Mouse (Mus musculus): ENCODE results near the gene Ralbp1. TPM values are rescaled to one million over a fixed set of nuclear protein-coding genes. Genes with fewer than 3 reads are reported as not detected.

The Ralbp1 gene
- polyA plus RNA-seq, 1 experiment = 36.0 TPM

DNA sequence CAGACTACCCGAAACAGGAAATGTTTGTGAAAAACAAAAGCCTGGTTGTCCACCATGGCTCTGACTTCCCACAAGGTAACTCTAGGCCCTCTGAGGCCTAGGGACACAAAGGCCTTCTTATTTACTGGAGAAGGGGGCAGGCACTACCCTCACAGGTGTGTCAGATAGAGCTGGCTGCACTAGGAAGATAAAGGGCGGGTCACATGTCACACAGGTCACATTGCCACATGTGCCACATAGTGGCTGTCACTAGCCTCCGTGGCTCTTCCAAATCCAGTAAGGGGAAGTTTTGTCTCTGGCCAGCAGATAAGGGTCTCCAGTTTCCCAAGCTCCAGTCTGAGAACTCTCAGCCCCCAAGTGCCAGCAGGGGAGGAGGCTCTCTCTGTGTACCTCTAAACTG is 33.6 kb upstream of the Ralbp1 start:
- Histone ChIP-seq H3K4me1 (ENCODE audit: control insufficient read depth, insufficient read depth, low read length) (no peaks in the 10 kb centered on the region), H3K4me3 (ENCODE audit: insufficient read depth, low read length) (no peak overlapping the region), H3K27ac (ENCODE audit: insufficient read depth, low read length) (no peak overlapping the region)
- TF ChIP-seq POLR2A (IDR thresholded peaks at IDR 0.05; ENCODE audit: low read depth, low read length) (no peak), CTCF (IDR thresholded peaks at IDR 0.05; ENCODE audit: borderline replicate concordance, insufficient read depth, low read length) (no peak)

GRCm38 (mm10) chr17:65916135-65916668 is 30.6 kb upstream of the Ralbp1 start:
- TF ChIP-seq POLR2A (IDR thresholded peaks at IDR 0.05; ENCODE audit: low read depth, low read length) (no peak), CTCF (IDR thresholded peaks at IDR 0.05; ENCODE audit: borderline replicate concordance, insufficient read depth, low read length) (no peak)
- H3K4me3 ChIP-seq (ENCODE audit: insufficient read depth, low read length) = no peak overlapping the region
- H3K4me1 ChIP-seq (ENCODE audit: control insufficient read depth, insufficient read depth, low read length) = no peaks in the 10 kb centered on the region
- peak overlapping the region; percentile 67 for H3K27ac ChIP-seq (ENCODE audit: insufficient read depth, low read length)

GRCm38 (mm10) chr17:65914083-65914482 is 28.5 kb upstream of the Ralbp1 start:
- H3K4me3 ChIP-seq (ENCODE audit: insufficient read depth, low read length) = no peak overlapping the region
- TF ChIP-seq CTCF (IDR thresholded peaks at IDR 0.05; ENCODE audit: borderline replicate concordance, insufficient read depth, low read length) = no peak
- TF ChIP-seq POLR2A (IDR thresholded peaks at IDR 0.05; ENCODE audit: low read depth, low read length) = no peak
- H3K4me1 ChIP-seq (ENCODE audit: control insufficient read depth, insufficient read depth, low read length) = no peaks in the 10 kb centered on the region
- no peak overlapping the region for H3K27ac ChIP-seq (ENCODE audit: insufficient read depth, low read length)

DNA sequence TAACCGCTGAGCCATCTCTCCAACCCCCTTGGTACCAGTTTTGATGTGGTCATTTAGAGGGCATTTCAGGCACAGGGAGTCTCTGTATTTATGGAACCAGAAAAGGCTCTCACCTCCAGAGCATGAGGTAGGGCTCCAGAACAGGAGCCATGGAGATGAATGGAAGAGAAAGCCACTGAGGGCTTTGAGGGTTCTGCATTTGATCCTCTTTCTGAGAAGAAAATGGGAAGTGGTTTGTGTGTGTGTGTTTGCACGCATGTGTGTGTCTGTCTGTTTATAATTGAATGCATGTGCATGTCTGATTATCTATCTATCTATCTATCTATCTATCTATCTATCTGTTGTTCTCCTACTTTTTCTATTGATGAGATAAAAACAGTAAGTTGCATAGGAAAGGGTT is 26.6 kb upstream of the Ralbp1 start:
- Histone ChIP-seq H3K27ac (ENCODE audit: insufficient read depth, low read length) (no peak overlapping the region), H3K4me1 (ENCODE audit: control insufficient read depth, insufficient read depth, low read length) (no peaks in the 10 kb centered on the region), H3K4me3 (ENCODE audit: insufficient read depth, low read length) (no peak overlapping the region)
- TF ChIP-seq CTCF (IDR thresholded peaks at IDR 0.05; ENCODE audit: borderline replicate concordance, insufficient read depth, low read length) = no peak
- no peak for TF ChIP-seq POLR2A (IDR thresholded peaks at IDR 0.05; ENCODE audit: low read depth, low read length)

DNA sequence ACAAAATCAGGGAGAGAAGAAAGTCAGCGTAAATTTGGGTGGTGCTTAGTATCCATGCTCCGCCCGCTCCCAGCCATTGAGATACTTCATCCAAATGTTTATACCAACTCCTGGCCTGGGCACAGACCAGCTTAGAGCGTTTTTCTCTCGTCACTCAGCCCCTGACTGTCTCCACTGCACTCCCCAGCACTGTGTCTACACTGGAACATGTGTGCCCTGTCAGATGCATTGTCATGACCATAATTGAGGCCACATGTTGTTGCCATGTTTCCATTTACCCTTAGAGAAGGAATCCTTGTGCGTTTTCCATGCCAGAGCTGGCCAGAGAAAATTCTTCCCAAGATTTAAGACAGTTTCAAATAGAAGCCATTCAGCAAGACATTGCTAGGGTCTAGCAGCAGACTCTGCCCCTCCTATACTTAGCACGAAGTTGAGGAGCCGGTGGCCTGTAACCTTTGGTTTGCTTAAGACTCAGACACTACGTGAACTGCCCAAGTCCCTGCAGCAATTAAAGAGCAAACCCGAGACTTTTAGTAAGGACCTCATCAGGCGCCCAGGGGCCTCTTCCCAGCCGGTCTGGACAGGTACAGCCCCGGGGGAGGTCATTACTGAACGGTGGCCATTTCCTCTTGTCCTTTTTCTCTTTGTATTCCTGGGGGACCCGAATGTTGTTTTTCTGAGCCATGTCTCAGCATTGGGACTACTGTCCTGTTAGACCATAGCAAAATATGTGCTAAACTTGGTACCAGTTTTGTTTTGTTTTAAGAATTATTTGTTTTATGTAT is 25.9 kb upstream of the Ralbp1 start:
- no peak overlapping the region for H3K27ac ChIP-seq (ENCODE audit: insufficient read depth, low read length)
- TF ChIP-seq POLR2A (IDR thresholded peaks at IDR 0.05; ENCODE audit: low read depth, low read length) (no peak), CTCF (IDR thresholded peaks at IDR 0.05; ENCODE audit: borderline replicate concordance, insufficient read depth, low read length) (no peak)
- no peak overlapping the region for H3K4me3 ChIP-seq (ENCODE audit: insufficient read depth, low read length)
- H3K4me1 ChIP-seq (ENCODE audit: control insufficient read depth, insufficient read depth, low read length) = no peaks in the 10 kb centered on the region

- Histone ChIP-seq H3K4me3 (ENCODE audit: insufficient read depth, low read length) (no peak overlapping the region), H3K27ac (ENCODE audit: insufficient read depth, low read length) (no peak overlapping the region), H3K4me1 (ENCODE audit: control insufficient read depth, insufficient read depth, low read length) (no peaks in the 10 kb centered on the region)
- TF ChIP-seq POLR2A (IDR thresholded peaks at IDR 0.05; ENCODE audit: low read depth, low read length) (no peak), CTCF (IDR thresholded peaks at IDR 0.05; ENCODE audit: borderline replicate concordance, insufficient read depth, low read length) (no peak)
These were observed 22.7 kb upstream of the Ralbp1 start for GRCm38 (mm10) chr17:65908270-65908669.

- Histone ChIP-seq H3K4me3 (ENCODE audit: insufficient read depth, low read length) (no peak overlapping the region), H3K27ac (ENCODE audit: insufficient read depth, low read length) (no peak overlapping the region), H3K4me1 (ENCODE audit: control insufficient read depth, insufficient read depth, low read length) (no peaks in the 10 kb centered on the region)
- TF ChIP-seq CTCF (IDR thresholded peaks at IDR 0.05; ENCODE audit: borderline replicate concordance, insufficient read depth, low read length) (no peak), POLR2A (IDR thresholded peaks at IDR 0.05; ENCODE audit: low read depth, low read length) (no peak)
These were observed 21.4 kb upstream of the Ralbp1 start for GRCm38 (mm10) chr17:65906895-65907401.

DNA sequence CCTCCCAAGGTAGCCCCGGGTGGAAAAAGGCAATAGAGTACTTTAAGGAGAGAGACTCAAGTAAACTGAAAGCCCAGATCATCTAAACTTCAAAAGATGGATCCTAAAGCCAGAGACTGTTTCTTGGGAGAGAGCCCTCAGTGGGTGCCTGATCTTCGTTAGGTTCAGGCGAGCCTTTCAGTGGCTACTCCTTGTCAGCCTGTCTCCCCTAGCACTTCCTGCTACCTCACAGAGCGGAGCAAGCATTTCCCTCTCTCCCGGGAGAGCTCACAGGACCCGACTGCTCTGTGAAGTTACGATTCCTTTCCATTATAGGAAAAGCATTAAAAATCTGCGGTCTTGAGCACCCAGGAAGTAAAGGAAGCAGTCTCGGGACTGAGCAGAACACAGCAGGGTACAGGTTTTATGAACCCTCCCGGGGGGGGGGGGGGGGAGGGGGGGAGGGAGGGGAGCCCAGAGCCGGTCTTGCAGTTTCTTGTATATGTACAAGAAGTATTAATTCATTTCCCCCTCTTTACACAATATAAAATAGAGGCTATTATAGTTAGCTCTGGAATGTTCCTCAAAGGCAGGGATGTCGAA is 20.8 kb upstream of the Ralbp1 start:
- TF ChIP-seq CTCF (IDR thresholded peaks at IDR 0.05; ENCODE audit: borderline replicate concordance, insufficient read depth, low read length) (no peak), POLR2A (IDR thresholded peaks at IDR 0.05; ENCODE audit: low read depth, low read length) (no peak)
- Histone ChIP-seq H3K4me3 (ENCODE audit: insufficient read depth, low read length) (no peak overlapping the region), H3K4me1 (ENCODE audit: control insufficient read depth, insufficient read depth, low read length) (no peaks in the 10 kb centered on the region), H3K27ac (ENCODE audit: insufficient read depth, low read length) (no peak overlapping the region)

GRCm38 (mm10) chr17:65905241-65905640 is 19.6 kb upstream of the Ralbp1 start:
- Histone ChIP-seq H3K27ac (ENCODE audit: insufficient read depth, low read length) (no peak overlapping the region), H3K4me3 (ENCODE audit: insufficient read depth, low read length) (no peak overlapping the region), H3K4me1 (ENCODE audit: control insufficient read depth, insufficient read depth, low read length) (no peaks in the 10 kb centered on the region)
- TF ChIP-seq POLR2A (IDR thresholded peaks at IDR 0.05; ENCODE audit: low read depth, low read length) (no peak), CTCF (IDR thresholded peaks at IDR 0.05; ENCODE audit: borderline replicate concordance, insufficient read depth, low read length) (no peak)

- no peak overlapping the region for H3K27ac ChIP-seq (ENCODE audit: insufficient read depth, low read length)
- H3K4me1 ChIP-seq (ENCODE audit: control insufficient read depth, insufficient read depth, low read length) = no peaks in the 10 kb centered on the region
- no peak for TF ChIP-seq POLR2A (IDR thresholded peaks at IDR 0.05; ENCODE audit: low read depth, low read length)
- no peak for TF ChIP-seq CTCF (IDR thresholded peaks at IDR 0.05; ENCODE audit: borderline replicate concordance, insufficient read depth, low read length)
- no peak overlapping the region for H3K4me3 ChIP-seq (ENCODE audit: insufficient read depth, low read length)
These were observed 18.2 kb upstream of the Ralbp1 start for GRCm38 (mm10) chr17:65903826-65904225.
